Mouse (Mus musculus): ENCODE measurements around the gene Fbxw5.

The Fbxw5 gene

DNA sequence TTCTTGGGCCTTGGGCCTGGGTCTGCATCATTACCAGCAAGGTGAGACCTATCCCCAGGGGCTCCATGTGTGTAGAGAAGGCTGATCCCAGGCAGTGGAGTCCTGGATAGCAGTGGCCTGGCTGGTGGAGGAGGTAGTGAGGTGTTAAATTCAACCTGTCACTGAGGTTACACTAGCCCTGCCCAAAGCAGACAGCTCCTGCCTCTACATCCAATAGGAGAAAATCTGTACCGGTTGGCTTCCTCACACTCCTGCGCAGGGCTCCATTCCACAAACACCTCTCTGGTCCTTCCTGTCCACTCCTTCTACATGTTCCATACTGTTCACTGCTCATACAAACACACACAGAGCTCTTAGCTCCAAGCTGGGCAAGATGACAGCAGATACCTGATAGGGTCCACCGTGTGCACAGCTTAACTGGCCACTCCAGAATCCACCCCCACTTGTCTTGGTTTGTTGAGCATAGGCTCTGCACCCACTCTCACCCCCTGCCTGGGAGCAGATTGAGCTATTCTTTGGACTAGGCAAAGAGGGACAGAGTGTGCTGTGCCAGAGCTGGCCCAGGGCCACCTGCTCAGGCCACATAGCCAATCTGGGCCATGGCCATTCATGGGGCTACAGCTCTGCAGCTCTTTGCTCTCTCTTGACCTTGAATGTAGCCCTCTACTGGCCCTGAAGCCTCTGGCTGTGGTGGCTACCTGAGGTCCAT, 22.4 kb upstream of the Fbxw5 start:
- DNase-seq (ENCODE audit: low read depth) = no peak

DNA sequence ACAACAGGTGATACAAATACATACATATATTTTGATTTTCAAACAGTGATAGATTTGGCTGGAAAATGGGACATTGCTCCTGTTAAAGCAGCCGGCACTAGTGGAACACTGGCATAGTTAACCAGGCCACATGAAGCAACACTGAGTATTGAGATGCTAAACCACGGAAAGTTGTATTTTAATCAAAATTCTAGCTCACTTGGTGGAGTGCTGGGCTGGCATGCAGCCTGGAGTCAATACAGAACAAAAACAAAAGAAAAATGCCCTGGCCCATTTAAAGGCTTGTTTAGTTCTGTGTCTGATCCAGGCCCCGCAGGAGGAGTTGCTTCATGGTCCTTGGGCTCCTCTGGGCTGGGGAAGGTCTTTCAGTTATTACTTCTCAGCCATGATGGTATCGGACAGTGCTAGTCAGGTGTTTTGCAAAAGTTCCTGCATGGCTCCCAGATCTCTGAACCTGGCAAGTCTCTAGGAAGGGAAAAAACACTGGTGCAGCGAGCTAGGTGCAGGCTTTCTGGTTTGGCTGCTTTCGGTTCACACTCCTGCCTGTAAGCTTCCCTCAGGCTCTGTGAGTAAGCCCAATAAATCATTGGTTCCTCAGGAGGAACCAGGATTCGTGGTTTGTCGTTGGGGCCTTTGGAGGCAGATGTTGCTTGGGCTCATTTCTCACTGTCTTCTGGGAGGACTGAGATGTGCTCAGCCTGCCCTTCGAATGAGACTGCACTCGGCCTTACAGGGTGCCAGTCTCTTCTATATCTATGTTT, 20.8 kb upstream of the Fbxw5 start:
- no peak for DNase-seq (ENCODE audit: low read depth)

DNA sequence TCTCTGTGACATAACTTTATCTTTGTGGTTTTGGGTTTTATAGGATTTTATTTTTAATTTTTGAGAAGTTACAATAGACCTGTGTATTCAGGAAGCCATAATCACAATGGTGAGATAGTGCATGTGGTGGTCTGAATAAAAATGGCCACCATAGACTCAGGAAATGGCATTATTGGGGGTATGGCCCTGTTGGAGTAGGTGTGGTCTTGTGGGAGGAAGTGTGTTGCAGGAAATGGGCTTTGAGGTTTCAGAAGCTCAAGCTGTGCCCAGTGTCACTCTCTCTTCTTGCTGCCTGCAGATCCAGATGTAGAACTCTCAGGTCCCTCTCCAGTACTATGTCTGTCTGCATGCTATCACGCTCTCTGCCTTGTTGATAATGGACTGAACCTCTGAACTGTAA, 20.0 kb upstream of the Fbxw5 start:
- no peak for DNase-seq (ENCODE audit: low read depth)

GRCm38 (mm10) chr2:25482969-25483368, 17.6 kb upstream of the Fbxw5 start:
- DNase-seq (ENCODE audit: low read depth) = no peak

GRCm38 (mm10) chr2:25484901-25485647, 15.5 kb upstream of the Fbxw5 start:
- no peak for DNase-seq (ENCODE audit: low read depth)

- DNase-seq (ENCODE audit: low read depth) = no peak
Observed at GRCm38 (mm10) chr2:25487965-25488670, 12.4 kb upstream of the Fbxw5 start.

- DNase-seq (ENCODE audit: low read depth) = no peak
Observed at GRCm38 (mm10) chr2:25488671-25489068, 11.9 kb upstream of the Fbxw5 start.

DNA sequence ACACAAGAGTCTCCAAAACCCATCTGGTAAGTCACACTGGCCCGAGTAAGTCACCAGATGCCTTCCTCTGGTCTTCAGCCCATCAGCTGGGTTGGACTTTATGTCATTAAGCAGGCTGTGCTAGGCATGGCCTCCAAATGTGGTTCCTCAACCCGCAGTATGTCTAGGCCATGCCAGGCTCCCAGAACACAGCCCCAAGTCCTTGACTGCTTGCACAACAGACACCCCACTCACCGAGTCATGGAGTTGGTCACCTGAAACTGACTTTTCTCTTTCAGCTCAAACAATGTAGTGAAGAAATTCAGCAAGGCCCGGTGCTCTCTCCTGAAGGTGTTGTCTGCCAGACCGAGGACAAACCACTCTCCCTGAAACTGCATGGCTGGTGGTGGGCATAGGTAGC, 7.6 kb upstream of the Fbxw5 start:
- no peak for DNase-seq (ENCODE audit: low read depth)

GRCm38 (mm10) chr2:25493476-25493961, 7.0 kb upstream of the Fbxw5 start, which contains the start of gene Lcn12:
Gene Lcn12, minus strand, starts transcription at chr2:25493911.
- no peak for DNase-seq (ENCODE audit: low read depth)

GRCm38 (mm10) chr2:25496462-25496861, 4.1 kb upstream of the Fbxw5 start:
- DNase-seq (ENCODE audit: low read depth) = no peak

DNA sequence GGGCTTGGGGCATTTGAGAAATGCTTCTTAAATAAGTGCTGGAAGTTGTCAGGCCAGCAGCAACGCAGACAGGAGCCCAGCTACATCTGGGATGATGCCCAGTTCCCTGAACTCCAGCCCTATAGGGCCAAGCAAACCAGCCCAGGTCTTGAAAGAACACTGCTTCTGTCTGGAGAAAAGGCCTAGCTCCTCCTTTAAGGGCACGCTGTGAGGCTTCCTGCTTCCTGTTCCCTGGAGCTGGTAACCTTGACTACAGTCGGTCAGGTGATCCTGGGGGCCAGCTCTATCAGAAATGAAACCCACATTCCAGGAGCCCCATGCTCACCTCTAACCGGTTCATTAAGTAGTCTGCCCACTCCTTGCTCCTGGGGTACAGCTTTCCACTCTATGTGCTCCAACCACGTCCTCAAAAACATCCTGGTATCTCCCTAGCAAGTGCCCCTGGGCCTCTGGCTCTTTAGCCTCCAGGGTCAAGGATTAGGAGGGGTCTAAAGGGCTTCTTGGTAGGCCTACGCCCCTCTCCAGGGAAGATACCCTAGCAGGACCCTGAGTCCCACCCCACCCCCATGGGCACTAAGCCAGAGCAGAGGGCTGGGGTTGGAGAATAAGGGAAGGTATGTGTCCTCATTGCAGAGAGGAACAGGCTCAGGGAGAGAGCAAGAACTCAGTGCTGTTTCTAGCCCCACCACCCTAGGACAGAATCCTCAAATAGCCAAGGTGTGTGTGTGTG, 2.5 kb upstream of the Fbxw5 start:
- DNase-seq (ENCODE audit: low read depth) = no peak

GRCm38 (mm10) chr2:25498622-25499478, 1.7 kb upstream of the Fbxw5 start:
- DNase-seq (ENCODE audit: low read depth) = no peak

- no peak for DNase-seq (ENCODE audit: low read depth)
Observed at GRCm38 (mm10) chr2:25500071-25500575, 427 bp upstream of the Fbxw5 start.

- no peak for DNase-seq (ENCODE audit: low read depth)
Observed at GRCm38 (mm10) chr2:25501593-25502486, 1.3 kb downstream of the Fbxw5 start, which contains the start of gene C8g. Gene C8g, minus strand, starts transcription at chr2:25501719.

DNA sequence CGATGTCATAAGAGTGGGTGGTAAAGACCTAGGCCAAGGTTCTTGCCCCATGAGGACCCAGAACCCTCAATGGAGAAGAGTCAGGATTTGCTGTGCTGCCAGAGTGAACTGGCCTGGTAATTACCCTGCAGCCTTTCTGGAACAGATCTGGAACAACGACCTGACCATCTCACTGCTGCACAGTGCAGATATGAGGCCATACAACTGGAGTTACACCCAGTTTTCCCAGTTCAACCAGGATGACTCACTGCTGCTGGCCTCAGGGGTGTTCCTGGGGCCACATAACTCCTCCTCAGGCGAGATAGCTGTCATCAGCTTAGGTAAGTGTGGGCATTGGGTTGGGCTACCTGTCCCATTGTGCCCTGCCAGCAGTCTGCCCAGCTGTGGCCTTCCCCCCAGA, 2.2 kb downstream of the Fbxw5 start:
- DNase-seq (ENCODE audit: low read depth) = peak; percentile 82

DNA sequence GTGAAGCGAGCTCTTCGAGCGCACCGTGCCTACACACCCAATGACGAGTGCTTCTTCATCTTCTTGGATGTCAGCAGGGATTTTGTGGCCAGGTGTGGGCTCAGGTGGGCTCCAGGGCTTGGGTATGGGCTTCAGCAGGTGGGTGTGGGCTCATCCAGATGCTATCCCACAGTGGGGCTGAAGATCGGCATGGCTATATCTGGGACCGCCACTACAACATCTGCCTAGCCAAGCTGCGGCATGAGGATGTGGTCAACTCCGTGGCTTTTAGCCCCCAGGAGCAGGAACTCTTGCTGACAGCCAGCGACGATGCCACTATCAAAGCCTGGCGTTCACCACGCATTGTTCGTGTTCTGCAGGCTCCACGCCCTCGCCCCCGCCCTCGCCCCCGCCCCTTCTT, 4.0 kb downstream of the Fbxw5 start:
- no peak for DNase-seq (ENCODE audit: low read depth)

DNA sequence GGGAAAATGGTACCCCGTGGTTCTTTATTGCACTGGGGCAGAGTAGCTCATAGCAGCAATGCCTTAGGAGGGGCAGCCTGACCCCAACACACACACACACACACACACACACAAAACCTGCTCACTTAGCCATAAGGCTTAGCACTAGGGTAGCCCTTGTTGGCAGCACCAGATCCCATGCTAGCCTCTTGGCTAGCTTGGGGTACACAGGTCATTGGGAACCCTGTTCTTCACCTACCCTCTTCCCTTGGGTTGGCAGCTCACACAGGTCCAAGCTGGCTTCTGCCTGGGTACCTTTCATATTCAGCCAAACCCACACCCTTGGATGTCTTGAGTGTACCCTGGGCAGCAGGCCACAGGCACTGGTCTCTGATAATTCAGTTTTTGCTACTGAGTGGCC, 4.5 kb downstream of the Fbxw5 start:
- DNase-seq (ENCODE audit: low read depth) = no peak

GRCm38 (mm10) chr2:25505860-25506259, 5.3 kb downstream of the Fbxw5 start:
- no peak for DNase-seq (ENCODE audit: low read depth)

GRCm38 (mm10) chr2:25506964-25507363, 6.4 kb downstream of the Fbxw5 start:
- no peak for DNase-seq (ENCODE audit: low read depth)

All from c-Kit-positive CD71-positive TER-119-negative erythroid progenitor cells, embryonic 14.5 days (primary cell).